Comparison of ENCODE assay signal across 15 mouse cellular contexts in genomic region chr6:105847296-105847695, GRCm38 (mm10).
DNase-seq lines count a peak whose midpoint lies in the region; ATAC-seq and TF ChIP-seq lines count a peak whose summit lies in the region.
"Had no signal": no experiment of that assay in that cellular context is flagged by ENCODE, and none has a peak within 500 bp of the region (broad histone marks: within the 10 kb centered on the region; RNA-seq: fewer than 3 reads in every experiment).

No protein-coding gene starts in this region.

- H3K4me2 ChIP-seq in forebrain, embryonic 13.5 days, result no peak overlapping the region
- H3K4me2 ChIP-seq in lung, postnatal 0 days (replicated peaks; ENCODE audit: low read depth, low read length), result no peak overlapping the region
- H3K4me2 ChIP-seq in forebrain, embryonic 16.5 days (ENCODE audit: low read length), result no peak overlapping the region
- no peak overlapping the region for H3K4me2 ChIP-seq in midbrain, embryonic 16.5 days (ENCODE audit: low read length)
- H3K4me2 ChIP-seq: heart, embryonic 12.5 days; liver, embryonic 13.5 days had no signal

- 51% methylated on average over 1 of the region's 1 CpGs for WGBS in forebrain, embryonic 13.5 days
- 68% methylated on average over 1 of the region's 1 CpGs for WGBS in forebrain, embryonic 10.5 days
- WGBS in lung, postnatal 0 days, result 2% methylated on average over 1 of the region's 1 CpGs
- WGBS in forebrain, embryonic 16.5 days, result 24% methylated on average over 1 of the region's 1 CpGs
- 79% methylated on average over 1 of the region's 1 CpGs for WGBS in midbrain, embryonic 16.5 days

- H3K4me1 ChIP-seq in forebrain, embryonic 13.5 days, result peaks cover 4% of the 10 kb centered on the region; the same call in 1 of the 2 replicates
- H3K4me1 ChIP-seq in forebrain, embryonic 10.5 days, result no peaks in the 10 kb centered on the region
- H3K4me1 ChIP-seq in lung, postnatal 0 days (ENCODE audit: insufficient read depth, low read depth, low read length), result no peaks in the 10 kb centered on the region
- 0 out of 2 replicates have a peak, but pooled peaks cover 3% of the 10 kb centered on the region for H3K4me1 ChIP-seq in forebrain, embryonic 16.5 days (replicated peaks; ENCODE audit: control insufficient read depth, insufficient read depth, low read length)
- H3K4me1 ChIP-seq in midbrain, embryonic 16.5 days (ENCODE audit: control insufficient read depth, insufficient read depth, low read length), result no peaks in the 10 kb centered on the region
- H3K4me1 ChIP-seq: heart, embryonic 12.5 days; liver, embryonic 13.5 days had no signal

- no peak for TF ChIP-seq CTCF in lung, postnatal 0 days (IDR thresholded peaks at IDR 0.05)

- TF ChIP-seq EP300 in lung, postnatal 0 days (IDR thresholded peaks at IDR 0.05), result no peak

- peak; percentile 92 for ATAC-seq in forebrain, embryonic 13.5 days
- ATAC-seq in lung, postnatal 0 days, result no peak
- peak; percentile 96 for ATAC-seq in forebrain, embryonic 16.5 days
- ATAC-seq in midbrain, embryonic 16.5 days, result peak; percentile 80
- ATAC-seq: inflammation-experienced regulatory T-cells, adult 6 months had no signal

- no peak for DNase-seq in forebrain, embryonic 10.5 days (ENCODE audit: extremely low spot score, low spot score)
- DNase-seq in lung, postnatal 0 days (ENCODE audit: low spot score), result peak; percentile 4
- DNase-seq in lung, postnatal 4 days, result no peak
- no peak for DNase-seq in gastrocnemius, adult 8-10 months (ENCODE audit: low spot score in 2 of 2)
- no peak for DNase-seq in spleen, postnatal 10 days (ENCODE audit: low spot score in 2 of 2)
- DNase-seq: adrenal gland, adult 2 months; cerebellum, adult 11 months; kidney, postnatal 25 days; liver, embryonic 13.5 days; thymus, adult 2 months had no signal

- H3K9ac ChIP-seq in forebrain, embryonic 13.5 days, result no peak overlapping the region
- no peak overlapping the region for H3K9ac ChIP-seq in lung, postnatal 0 days (replicated peaks; ENCODE audit: low read depth)
- H3K9ac ChIP-seq in forebrain, embryonic 16.5 days (replicated peaks; ENCODE audit: low read depth, low read length), result no peak overlapping the region
- no peak overlapping the region for H3K9ac ChIP-seq in midbrain, embryonic 16.5 days (ENCODE audit: low read depth, low read length)
- H3K9ac ChIP-seq: heart, embryonic 12.5 days; liver, embryonic 13.5 days had no signal

- H3K9me3 ChIP-seq in forebrain, embryonic 13.5 days (replicated peaks), result no peaks in the 10 kb centered on the region
- H3K9me3 ChIP-seq in forebrain, embryonic 10.5 days, result no peaks in the 10 kb centered on the region
- no peaks in the 10 kb centered on the region for H3K9me3 ChIP-seq in lung, postnatal 0 days (ENCODE audit: low read length)
- H3K9me3 ChIP-seq in forebrain, embryonic 16.5 days (ENCODE audit: control insufficient read depth, low read length), result no peaks in the 10 kb centered on the region
- H3K9me3 ChIP-seq in midbrain, embryonic 16.5 days (replicated peaks; ENCODE audit: control insufficient read depth, low read length, poor library complexity, severe bottlenecking), result no peaks in the 10 kb centered on the region
- H3K9me3 ChIP-seq: heart, embryonic 12.5 days; liver, embryonic 13.5 days had no signal

- no peak overlapping the region for H3K4me3 ChIP-seq in forebrain, embryonic 13.5 days
- H3K4me3 ChIP-seq in forebrain, embryonic 10.5 days, result no peak overlapping the region
- H3K4me3 ChIP-seq in lung, postnatal 0 days (ENCODE audit: low read depth, low read length), result no peak overlapping the region
- H3K4me3 ChIP-seq in forebrain, embryonic 16.5 days (replicated peaks; ENCODE audit: low read length), result no peak overlapping the region
- no peak overlapping the region for H3K4me3 ChIP-seq in midbrain, embryonic 16.5 days (ENCODE audit: low read depth, low read length)
- H3K4me3 ChIP-seq: heart, embryonic 12.5 days; liver, embryonic 13.5 days had no signal

- no peaks in the 10 kb centered on the region for H3K36me3 ChIP-seq in forebrain, embryonic 13.5 days (ENCODE audit: poor library complexity, severe bottlenecking)
- no peaks in the 10 kb centered on the region for H3K36me3 ChIP-seq in forebrain, embryonic 10.5 days (replicated peaks)
- H3K36me3 ChIP-seq in lung, postnatal 0 days (ENCODE audit: insufficient read depth, low read length), result no peaks in the 10 kb centered on the region
- no peaks in the 10 kb centered on the region for H3K36me3 ChIP-seq in forebrain, embryonic 16.5 days (ENCODE audit: control insufficient read depth, insufficient read depth)
- no peaks in the 10 kb centered on the region for H3K36me3 ChIP-seq in midbrain, embryonic 16.5 days (ENCODE audit: control insufficient read depth, insufficient read depth, low read length)
- H3K36me3 ChIP-seq: heart, embryonic 12.5 days; liver, embryonic 13.5 days had no signal

- no peaks in the 10 kb centered on the region for H3K27me3 ChIP-seq in forebrain, embryonic 13.5 days
- no peaks in the 10 kb centered on the region for H3K27me3 ChIP-seq in forebrain, embryonic 10.5 days (ENCODE audit: poor library complexity, severe bottlenecking)
- H3K27me3 ChIP-seq in lung, postnatal 0 days (replicated peaks; ENCODE audit: insufficient read depth, low read length), result no peaks in the 10 kb centered on the region
- H3K27me3 ChIP-seq in forebrain, embryonic 16.5 days (replicated peaks; ENCODE audit: control insufficient read depth, insufficient read depth, low read length), result no peaks in the 10 kb centered on the region
- no peaks in the 10 kb centered on the region for H3K27me3 ChIP-seq in midbrain, embryonic 16.5 days (ENCODE audit: control insufficient read depth, insufficient read depth, low read depth, low read length)
- H3K27me3 ChIP-seq: heart, embryonic 12.5 days; liver, embryonic 13.5 days had no signal

- H3K27ac ChIP-seq in forebrain, embryonic 13.5 days, result no peak overlapping the region
- H3K27ac ChIP-seq in forebrain, embryonic 10.5 days, result no peak overlapping the region
- H3K27ac ChIP-seq in lung, postnatal 0 days (ENCODE audit: low read length), result no peak overlapping the region
- no peak overlapping the region for H3K27ac ChIP-seq in forebrain, embryonic 16.5 days (ENCODE audit: low read length)
- H3K27ac ChIP-seq in midbrain, embryonic 16.5 days (ENCODE audit: low read length), result no peak overlapping the region
- H3K27ac ChIP-seq: liver, embryonic 13.5 days had no signal
